Mouse (Mus musculus) gonadal fat pad, adult 2 months (tissue): Measurements from ENCODE around the gene Gcfc2. TPM values are rescaled to one million over a fixed set of nuclear protein-coding genes. Genes with fewer than 3 reads are reported as not detected.

ENCODE experiments used
- DNase-seq: peaks from one replicate; pipeline ENCODE4 v3.0.0-alpha.2; 2012; ENCODE audit warnings: low read depth
- polyA plus RNA-seq: library from polyadenylated mRNA; depleted of rRNA; stranded (reverse); fragments of >200 nt; gene quantifications from 2 replicates; pipeline ENCODE4 v1.2.3, GENCODE M21; 2012; rRNA removed

Gcfc2 gene
- polyA plus RNA-seq, 1 experiment = 4.6 TPM

DNA sequence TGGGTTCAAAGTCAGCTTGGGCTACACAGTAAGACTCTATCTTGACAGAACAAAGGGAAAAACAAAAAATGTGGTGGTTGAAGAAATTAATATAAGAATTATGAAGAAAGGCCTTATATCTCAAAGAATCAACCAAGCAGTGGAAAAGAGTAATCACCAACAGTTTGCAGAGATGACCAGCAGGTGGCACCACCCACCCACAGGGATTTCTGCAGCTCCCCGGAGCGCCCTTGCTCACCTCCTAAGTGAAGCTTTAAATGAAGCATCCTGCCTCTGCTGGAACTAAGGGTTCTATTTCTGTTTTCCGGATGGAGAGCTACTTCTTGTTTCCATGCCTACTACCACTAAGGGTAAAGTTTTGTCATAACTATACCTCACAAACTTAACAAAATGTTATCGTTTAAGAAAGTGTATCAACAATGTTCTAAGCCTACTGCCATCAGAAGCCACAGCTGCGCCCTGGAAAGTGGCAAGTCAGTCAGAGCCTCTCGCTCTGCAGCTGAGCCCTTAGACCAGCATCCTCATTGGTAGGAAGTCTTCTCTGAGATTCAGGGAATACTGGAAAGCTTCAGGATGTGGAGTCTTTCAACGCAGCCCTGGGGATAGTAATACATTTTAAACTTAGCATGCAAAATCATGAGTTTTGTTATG lies 52.6 kb downstream of the Gcfc2 start:
- no peak for DNase-seq

DNA sequence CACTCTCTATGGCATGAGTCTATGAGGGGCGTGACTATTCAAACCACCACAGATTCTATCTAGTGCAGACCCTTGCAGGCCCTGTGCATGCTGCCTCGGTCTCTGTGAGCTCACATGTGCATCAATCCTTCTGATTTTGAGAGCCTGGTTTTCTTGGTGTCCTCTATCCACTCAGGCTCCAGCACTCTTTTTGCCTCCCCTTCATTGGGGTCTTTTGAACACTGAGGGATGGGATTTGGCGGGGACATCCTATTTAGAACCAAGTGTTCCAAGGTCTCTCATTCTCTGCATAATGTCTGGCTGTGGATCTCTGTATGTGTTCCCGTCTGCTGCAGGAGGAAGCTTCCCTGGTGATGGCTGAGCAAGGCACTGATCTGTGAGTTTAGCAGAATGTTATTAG lies 55.8 kb downstream of the Gcfc2 start:
- no peak for DNase-seq

- no peak for DNase-seq
These were observed 62.7 kb downstream of the Gcfc2 start for GRCm38 (mm10) chr6:81986171-81986570.

DNA sequence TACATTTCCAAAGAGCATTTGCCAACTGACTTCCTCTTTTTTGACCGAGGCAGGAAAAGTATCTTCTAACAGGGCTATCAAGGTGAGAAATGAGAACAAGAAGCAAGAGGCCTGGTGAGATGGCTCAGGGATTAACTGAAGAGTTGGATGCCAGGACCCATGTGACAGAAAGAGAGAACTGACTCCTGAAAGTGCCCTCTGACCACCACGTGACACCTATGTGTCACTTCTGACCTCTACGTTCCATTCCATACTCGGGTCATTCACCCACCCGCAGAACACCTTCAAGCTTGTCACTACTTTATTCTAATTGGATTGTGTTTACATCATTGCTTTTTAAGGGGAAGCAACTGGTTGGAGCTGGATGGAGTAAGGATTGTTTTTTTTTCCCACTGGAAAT lies 63.1 kb downstream of the Gcfc2 start:
- DNase-seq = no peak

DNA sequence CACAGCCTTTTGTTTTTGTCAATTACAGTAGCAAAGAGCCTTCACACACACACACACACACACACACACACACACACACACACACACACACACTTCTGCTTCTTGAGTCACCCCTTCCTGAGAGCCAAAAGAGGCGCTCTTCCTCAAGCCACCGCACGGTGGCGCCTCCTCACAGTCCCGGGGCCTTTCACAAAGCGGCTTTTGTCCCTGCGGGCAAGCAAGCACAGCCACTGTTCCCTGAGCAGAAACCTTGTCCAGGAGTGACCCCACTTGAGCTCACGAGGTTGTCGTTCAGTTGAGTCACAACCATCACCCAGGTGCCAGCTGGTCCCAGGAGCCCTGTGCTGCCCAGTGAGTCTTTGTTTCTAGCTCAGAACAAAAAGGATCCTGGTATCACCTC lies 63.5 kb downstream of the Gcfc2 start:
- DNase-seq = no peak

DNA sequence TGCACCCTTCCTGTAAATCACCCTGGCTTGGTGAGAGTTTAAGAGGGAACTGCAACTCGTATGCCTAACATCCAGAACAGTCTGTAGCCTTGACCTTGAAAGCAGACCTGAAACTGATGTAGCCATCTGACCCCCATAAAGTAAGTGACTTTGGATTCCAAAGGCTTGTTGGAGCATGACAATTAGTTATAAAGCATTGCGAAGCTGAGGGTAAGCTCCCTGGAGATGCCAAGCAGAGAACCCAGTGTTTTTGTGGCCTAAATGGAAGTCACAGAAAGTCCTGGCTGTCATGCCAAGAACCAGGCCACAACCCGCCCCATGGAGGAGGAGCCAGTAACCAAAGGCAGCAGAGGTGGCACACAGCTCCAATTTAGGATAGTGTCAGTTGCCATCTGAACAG lies 64.1 kb downstream of the Gcfc2 start:
- no peak for DNase-seq

DNA sequence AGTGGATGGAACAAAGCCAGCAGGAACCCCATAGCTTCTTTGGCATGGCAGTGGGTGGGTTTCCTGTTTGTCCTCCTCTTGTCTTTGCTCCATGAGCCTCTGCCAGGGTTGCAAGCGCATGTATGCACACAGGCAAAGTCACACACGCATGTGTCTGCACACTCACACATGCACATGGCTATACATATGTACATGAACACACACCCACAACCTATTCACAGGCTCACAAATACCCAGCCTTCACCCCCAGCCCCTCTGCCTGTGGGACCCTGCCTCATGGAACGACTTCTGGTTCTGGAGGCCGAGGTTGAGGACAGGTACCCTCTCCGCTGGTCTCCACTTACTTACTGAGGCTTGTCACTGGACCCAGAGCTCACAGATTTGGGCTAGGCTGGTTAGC lies 64.9 kb downstream of the Gcfc2 start:
- no peak for DNase-seq

DNA sequence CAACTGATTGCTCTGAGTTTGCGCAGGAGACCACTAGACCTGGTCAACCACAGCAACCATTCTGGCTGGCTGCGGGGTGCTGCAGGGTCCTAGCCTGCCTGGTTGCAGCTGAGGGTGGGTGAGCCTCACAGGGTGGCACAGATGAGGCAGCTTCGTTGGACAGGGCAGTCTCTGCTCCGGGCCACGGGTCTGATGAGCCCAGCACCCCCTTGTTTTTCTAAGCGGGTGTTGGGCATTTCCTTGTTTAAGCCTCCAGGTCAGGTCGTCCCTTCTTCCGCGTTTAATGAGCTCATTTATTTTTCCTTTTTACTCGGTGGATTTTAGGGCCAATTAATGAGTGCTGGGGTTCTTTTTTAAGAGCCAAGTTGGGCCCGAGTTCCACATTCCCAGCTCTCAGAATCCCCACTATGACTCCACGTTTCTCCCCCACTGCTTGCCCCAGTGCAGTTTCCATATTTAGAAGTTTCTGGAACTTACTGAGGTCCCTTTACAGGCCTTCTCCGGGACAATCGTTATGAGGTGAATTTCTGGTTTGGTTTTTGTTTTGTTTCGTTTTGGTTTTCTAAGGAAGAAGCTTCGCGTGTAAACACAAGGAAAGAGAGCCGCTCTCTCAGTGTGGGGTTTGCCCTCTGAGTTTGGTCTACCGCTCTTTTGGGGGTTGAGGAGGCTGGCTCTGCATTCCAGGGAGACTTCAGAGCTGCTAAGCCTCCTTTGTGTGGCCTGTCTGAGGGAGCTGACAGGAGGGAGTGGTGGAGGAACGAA lies 66.8 kb downstream of the Gcfc2 start:
- no peak for DNase-seq

Other genes starting within 250 kb of the Gcfc2 start
- gene Mrpl19, start 42.3 kb downstream of the Gcfc2 start, polyA plus RNA-seq = 3.2 and 3.3 TPM in 2 replicates
- 6.7 and 9.1 TPM in 2 replicates for gene Eva1a, start 117.4 kb downstream of the Gcfc2 start, polyA plus RNA-seq